Mouse (Mus musculus) macrophage (primary cell): ENCODE measurements around the gene Rabep1. TPM values are rescaled to one million over a fixed set of nuclear protein-coding genes. Genes with fewer than 3 reads are reported as not detected.
"Not testable (repeated sequence)": the region's sequence is repeated elsewhere in the genome, so short reads cannot be mapped to it uniquely, and the experiment has no call there.

Experiments used
- H3K27ac ChIP-seq: fragments of 350-480 bp; formaldehyde crosslinking; 2 replicates; pipeline ENCODE4 v1.9.0; 2021
- H3K36me3 ChIP-seq: fragments of 350-480 bp; formaldehyde crosslinking; 2 replicates; pipeline ENCODE4 v1.9.0; 2021; ENCODE audit errors: inconsistent target
- H3K4me3 ChIP-seq: fragments of 350-480 bp; formaldehyde crosslinking; 2 replicates; pipeline ENCODE4 v1.9.0; 2021; ENCODE audit errors: inconsistent target
- H3K79me2 ChIP-seq: fragments of 350-480 bp; formaldehyde crosslinking; 2 replicates; pipeline ENCODE4 v1.9.0; 2021; ENCODE audit errors: inconsistent target
- WGBS: methylation state at CpG from one replicate; pipeline ENCODE4 v1.1.7; 2026; ENCODE audit warnings: inconsistent platforms; ENCODE audit not compliant: missing documents; 5-methylcytosine and 5-hydroxymethylcytosine counted together
- polyA plus RNA-seq: library from polyadenylated mRNA; stranded (reverse); fragments of 250-400 nt; gene quantifications from 3 replicates; pipeline ENCODE4 v1.2.4, GENCODE M21; 2018; ENCODE audit warnings: inconsistent platforms

Rabep1 gene
- polyA plus RNA-seq, 1 experiment from 2014 or later = 32.0 TPM

- peak overlapping the region; percentile 70 for H3K4me3 ChIP-seq
- peak overlapping the region; percentile 61 for H3K27ac ChIP-seq
- H3K36me3 ChIP-seq = no peaks in the 10 kb centered on the region
- H3K79me2 ChIP-seq = peaks cover 61% of the 10 kb centered on the region
- WGBS = 10% methylated on average over 19 of the region's 19 CpGs
Measured at GRCm38 (mm10) chr11:70845457-70845978, 940 bp downstream of the Rabep1 start.

- 12% methylated on average over 2 of the region's 2 CpGs for WGBS
- H3K4me3 ChIP-seq = peak overlapping the region; percentile 70
- H3K36me3 ChIP-seq = no peaks in the 10 kb centered on the region
- H3K79me2 ChIP-seq = peaks cover 66% of the 10 kb centered on the region
- peak overlapping the region; percentile 61 for H3K27ac ChIP-seq
Measured at GRCm38 (mm10) chr11:70846029-70846428, 1.5 kb downstream of the Rabep1 start.

GRCm38 (mm10) chr11:70860371-70860770, 15.8 kb downstream of the Rabep1 start:
- 94% methylated on average over 1 of the region's 1 CpGs for WGBS
- H3K27ac ChIP-seq = no peak overlapping the region
- peaks cover 100% of the 10 kb centered on the region for H3K79me2 ChIP-seq
- no peak overlapping the region for H3K4me3 ChIP-seq
- H3K36me3 ChIP-seq = no peaks in the 10 kb centered on the region

- H3K4me3 ChIP-seq, H3K27ac ChIP-seq, H3K36me3 ChIP-seq: not testable (repeated sequence)
- WGBS = 53% methylated on average over 2 of the region's 2 CpGs
- H3K79me2 ChIP-seq = peaks cover 100% of the 10 kb centered on the region
Measured at GRCm38 (mm10) chr11:70863204-70863603, 18.6 kb downstream of the Rabep1 start.

GRCm38 (mm10) chr11:70865223-70865622, 20.6 kb downstream of the Rabep1 start:
- 96% methylated on average over 2 of the region's 2 CpGs for WGBS
- peak overlapping the region; percentile 15 for H3K27ac ChIP-seq

GRCm38 (mm10) chr11:70869263-70869662, 24.7 kb downstream of the Rabep1 start:
- Histone ChIP-seq H3K4me3 (no peak overlapping the region), H3K36me3 (no peaks in the 10 kb centered on the region), H3K27ac (no peak overlapping the region), H3K79me2 (peaks cover 100% of the 10 kb centered on the region)
- WGBS = 100% methylated on average over 3 of the region's 3 CpGs

More at GRCm38 (mm10) chr11:70865223-70865622, 20.6 kb downstream of the Rabep1 start:
- Histone ChIP-seq H3K4me3 (no peak overlapping the region), H3K79me2 (peaks cover 100% of the 10 kb centered on the region), H3K36me3 (no peaks in the 10 kb centered on the region)

GRCm38 (mm10) chr11:70869811-70870210, 25.2 kb downstream of the Rabep1 start:
- Histone ChIP-seq H3K27ac (no peak overlapping the region), H3K4me3 (no peak overlapping the region), H3K79me2 (peaks cover 100% of the 10 kb centered on the region), H3K36me3 (no peaks in the 10 kb centered on the region)
- WGBS = 97% methylated on average over 2 of the region's 2 CpGs

- WGBS = 86% methylated on average over 1 of the region's 1 CpGs
- Histone ChIP-seq H3K36me3 (no peaks in the 10 kb centered on the region), H3K4me3 (no peak overlapping the region)
Measured at GRCm38 (mm10) chr11:70870407-70870806, 25.8 kb downstream of the Rabep1 start.

GRCm38 (mm10) chr11:70871110-70871509, 26.5 kb downstream of the Rabep1 start:
- peaks cover 4% of the 10 kb centered on the region; the same call in 1 of the 2 replicates for H3K36me3 ChIP-seq
- H3K4me3 ChIP-seq = no peak overlapping the region
- no peak overlapping the region for H3K27ac ChIP-seq
- H3K79me2 ChIP-seq = peaks cover 100% of the 10 kb centered on the region
- 25% methylated on average over 1 of the region's 1 CpGs for WGBS

More at GRCm38 (mm10) chr11:70870407-70870806, 25.8 kb downstream of the Rabep1 start:
- peaks cover 100% of the 10 kb centered on the region for H3K79me2 ChIP-seq
- H3K27ac ChIP-seq = no peak overlapping the region

GRCm38 (mm10) chr11:70871766-70872330, 27.3 kb downstream of the Rabep1 start:
- no peak overlapping the region for H3K4me3 ChIP-seq
- 91% methylated on average over 3 of the region's 3 CpGs for WGBS
- peaks cover 11% of the 10 kb centered on the region; the same call in 1 of the 2 replicates for H3K36me3 ChIP-seq
- no peak overlapping the region for H3K27ac ChIP-seq
- peaks cover 100% of the 10 kb centered on the region for H3K79me2 ChIP-seq

GRCm38 (mm10) chr11:70873846-70874613, 29.5 kb downstream of the Rabep1 start:
- H3K36me3 ChIP-seq = peaks cover 28% of the 10 kb centered on the region; the same call in 1 of the 2 replicates

GRCm38 (mm10) chr11:70877670-70878069, 33.1 kb downstream of the Rabep1 start:
- peaks cover 100% of the 10 kb centered on the region for H3K79me2 ChIP-seq
- H3K27ac ChIP-seq = no peak overlapping the region
- WGBS = 100% methylated on average over 4 of the region's 7 CpGs
- H3K36me3 ChIP-seq = peaks cover 33% of the 10 kb centered on the region; the same call in 1 of the 2 replicates
- no peak overlapping the region for H3K4me3 ChIP-seq

More at GRCm38 (mm10) chr11:70873846-70874613, 29.5 kb downstream of the Rabep1 start:
- 79% methylated on average over 1 of the region's 1 CpGs for WGBS
- Histone ChIP-seq H3K4me3 (no peak overlapping the region), H3K27ac (no peak overlapping the region), H3K79me2 (peaks cover 100% of the 10 kb centered on the region)

GRCm38 (mm10) chr11:70882905-70883430, 38.4 kb downstream of the Rabep1 start:
- Histone ChIP-seq H3K79me2 (peaks cover 100% of the 10 kb centered on the region), H3K4me3 (no peak overlapping the region), H3K27ac (no peak overlapping the region), H3K36me3 (peaks cover 42% of the 10 kb centered on the region)
- WGBS = 50% methylated on average over 3 of the region's 3 CpGs

GRCm38 (mm10) chr11:70890643-70891042, 46.1 kb downstream of the Rabep1 start:
- no peak overlapping the region for H3K4me3 ChIP-seq
- 57% methylated on average over 2 of the region's 2 CpGs for WGBS
- peaks cover 80% of the 10 kb centered on the region for H3K79me2 ChIP-seq
- H3K36me3 ChIP-seq = peaks cover 57% of the 10 kb centered on the region
- peak overlapping the region; percentile 83 for H3K27ac ChIP-seq

GRCm38 (mm10) chr11:70891616-70892015, 47.0 kb downstream of the Rabep1 start:
- peaks cover 49% of the 10 kb centered on the region for H3K36me3 ChIP-seq
- H3K4me3 ChIP-seq = no peak overlapping the region
- peaks cover 70% of the 10 kb centered on the region for H3K79me2 ChIP-seq
- H3K27ac ChIP-seq = peak overlapping the region; percentile 83
